Mouse (Mus musculus) retina, embryonic 14.5 days (tissue): ENCODE results near the gene Krtap22-2.
"Not testable (repeated sequence)": the region's sequence is repeated elsewhere in the genome, so short reads cannot be mapped to it uniquely, and the experiment has no call there.

ENCODE experiments used
- DNase-seq: peaks from one replicate; pipeline ENCODE4 v3.0.0-alpha.2; 2015; ENCODE audit warnings: low spot score

Gene Krtap22-2

DNA sequence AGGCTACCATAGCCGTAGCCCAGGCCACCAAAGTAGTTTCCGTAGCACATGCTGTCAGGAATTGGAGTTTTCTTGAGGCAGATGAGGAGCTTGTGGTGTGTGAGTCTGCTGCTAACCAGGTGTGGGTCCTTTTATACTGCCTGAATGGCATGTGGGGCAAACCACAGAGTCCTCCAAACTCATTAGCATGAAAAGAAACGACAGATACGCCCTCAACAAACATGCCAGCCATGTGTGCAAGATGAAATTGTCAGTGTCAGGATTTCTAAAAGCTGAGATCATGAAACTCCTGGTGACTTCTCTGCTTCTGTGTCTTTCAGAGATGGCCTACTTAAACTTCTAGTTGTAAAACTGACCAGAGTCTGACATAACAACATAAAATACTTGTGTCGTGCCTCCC lies at the start of gene Krtap22-2:
Krtap22-2 (minus strand) TSS at position 101 of the 400 bp plus-strand sequence.
- no peak for DNase-seq

DNA sequence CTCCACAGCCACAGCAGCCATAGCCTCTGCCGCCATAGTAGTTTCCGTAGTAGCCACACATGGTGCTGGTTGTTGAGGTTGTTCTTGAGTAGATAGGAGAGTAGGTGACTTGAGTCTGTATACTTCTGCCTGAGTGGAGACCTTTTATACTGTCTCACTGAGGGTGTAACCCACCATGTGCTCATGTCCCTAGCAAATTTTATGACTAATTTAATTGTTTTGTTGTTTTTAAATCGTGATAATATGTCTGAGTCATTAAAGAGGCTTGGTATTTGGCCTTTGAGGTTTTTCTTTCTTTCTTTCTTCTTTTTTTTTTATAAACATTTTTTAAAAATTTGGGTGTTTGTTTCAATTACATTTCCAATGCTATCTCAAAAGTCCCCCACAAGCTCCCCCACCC lies 37.2 kb upstream of the Krtap22-2 start, which contains the start of gene Krtap6-5:
Krtap6-5 (minus strand) TSS at position 101 of the 400 bp plus-strand sequence.
- no peak for DNase-seq

DNA sequence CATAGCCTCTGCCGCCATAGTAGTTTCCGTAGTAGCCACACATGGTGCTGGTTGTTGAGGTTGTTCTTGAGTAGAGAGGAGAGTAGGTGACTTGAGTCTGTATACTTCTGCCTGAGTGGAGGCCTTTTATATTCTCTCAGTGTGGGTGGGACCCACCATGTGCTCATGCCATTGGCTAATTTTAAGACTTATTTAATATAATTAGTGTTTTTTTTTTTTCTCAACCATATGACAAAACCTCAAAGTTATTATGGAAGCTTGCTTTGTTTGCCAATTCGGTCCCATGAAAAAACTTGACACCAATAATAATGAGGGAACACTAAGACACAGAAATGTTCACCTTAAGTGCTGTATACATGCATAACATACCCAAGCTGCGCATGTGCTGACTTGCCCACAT lies 30.8 kb upstream of the Krtap22-2 start, which contains the start of gene Gm10228:
Gm10228 (minus strand) TSS at position 101 of the 400 bp plus-strand sequence.
- DNase-seq, result not testable (repeated sequence)

DNA sequence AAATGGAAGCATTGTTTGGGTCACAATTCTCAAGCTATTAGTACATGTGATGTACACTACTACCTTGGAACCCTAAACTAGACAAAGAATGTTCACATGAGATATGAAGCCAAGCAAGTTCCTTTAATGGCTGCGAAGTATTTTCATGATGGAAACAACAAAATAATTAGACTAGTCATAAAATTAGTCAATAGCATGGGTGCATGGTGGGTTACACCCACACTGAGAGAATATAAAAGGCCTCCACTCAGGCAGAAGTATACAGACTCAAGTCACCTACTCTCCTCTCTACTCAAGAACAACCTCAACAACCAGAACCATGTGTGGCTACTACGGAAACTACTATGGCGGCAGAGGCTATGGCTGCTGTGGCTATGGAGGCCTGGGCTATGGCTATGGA lies 20.8 kb upstream of the Krtap22-2 start, which contains the start of gene Krtap6-1:
Krtap6-1 (plus strand) TSS at position 301 of the 400 bp plus-strand sequence.
- DNase-seq, result not testable (repeated sequence)

DNA sequence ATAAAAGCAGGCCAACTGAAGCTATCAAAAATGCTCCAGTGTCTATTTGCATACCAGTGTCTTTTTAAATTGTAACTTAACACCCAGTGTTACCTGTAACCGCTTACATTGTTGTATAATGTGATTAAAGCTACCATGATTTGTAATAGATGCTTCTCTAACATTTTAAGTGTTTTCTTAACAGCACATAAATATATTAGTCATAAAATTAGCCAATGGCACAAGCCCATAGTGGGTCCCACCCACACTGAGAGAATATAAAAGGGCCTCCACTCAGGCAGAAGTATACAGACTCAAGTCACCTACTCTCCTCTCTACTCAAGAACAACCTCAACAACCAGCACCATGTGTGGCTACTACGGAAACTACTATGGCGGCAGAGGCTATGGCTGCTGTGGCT lies 4.4 kb upstream of the Krtap22-2 start, which contains the start of gene Gm10229:
Gm10229 (plus strand) TSS at position 301 of the 400 bp plus-strand sequence.
- not testable (repeated sequence) for DNase-seq

DNA sequence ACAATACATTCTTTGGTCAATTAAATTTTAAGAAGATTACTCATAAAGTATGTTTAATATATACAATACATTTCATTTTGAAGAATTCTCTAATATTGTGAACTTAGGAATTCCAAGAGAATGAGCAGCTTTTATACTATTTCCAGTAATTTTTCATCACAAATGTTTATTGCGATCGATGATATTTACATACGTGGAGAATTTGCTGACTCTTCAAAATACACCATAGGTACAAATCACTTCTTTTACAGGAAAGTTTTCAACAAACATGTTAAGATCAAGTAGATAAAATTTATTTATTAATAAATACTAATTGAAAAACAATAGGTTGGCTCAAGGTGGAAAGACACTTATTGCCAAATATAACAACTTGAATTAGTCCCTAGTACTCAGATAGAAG lies 3.4 kb upstream of the Krtap22-2 start:
- DNase-seq, result no peak

DNA sequence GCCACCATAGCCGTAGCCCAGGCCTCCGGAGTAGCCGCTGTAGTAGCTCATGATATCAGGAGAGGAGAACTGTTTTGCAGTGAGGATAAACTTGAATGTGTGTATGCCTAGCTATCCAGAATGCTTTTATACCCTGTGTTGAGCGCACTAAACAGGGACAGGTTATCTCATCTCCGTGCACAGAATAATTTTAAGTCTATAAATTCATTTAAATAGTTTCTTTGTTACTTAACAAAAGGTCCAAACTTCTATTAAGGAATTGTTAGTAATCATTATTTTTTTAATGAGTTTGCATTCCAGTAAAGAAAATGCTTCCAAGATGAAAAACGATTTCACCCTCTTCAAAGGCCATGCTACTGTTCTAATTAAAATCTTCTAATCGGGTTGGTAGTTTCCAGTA lies 47.8 kb downstream of the Krtap22-2 start, which contains the start of gene Krtap16-3:
Krtap16-3 (minus strand) TSS at position 101 of the 400 bp plus-strand sequence.
- DNase-seq, result no peak
